In genomic region chr11:98741622-98742396, GRCm38 (mm10) we compare ENCODE assay signal across 8 mouse cellular contexts. TPM values are rescaled to one million over a fixed set of nuclear protein-coding genes. Genes with fewer than 3 reads are reported as not detected.
DNase-seq lines count a peak whose midpoint lies in the region; ATAC-seq and TF ChIP-seq lines count a peak whose summit lies in the region.

No protein-coding gene starts in this region.

- H3K36me3 ChIP-seq in limb, embryonic 13.5 days, result no peaks in the 10 kb centered on the region
- H3K36me3 ChIP-seq in midbrain, embryonic 13.5 days, result no peaks in the 10 kb centered on the region
- no peaks in the 10 kb centered on the region for H3K36me3 ChIP-seq in splenic B cell, adult 2 months (ENCODE audit: control insufficient read depth, insufficient read depth, low read length, poor library complexity, severe bottlenecking)

- no peaks in the 10 kb centered on the region for H3K9me3 ChIP-seq in limb, embryonic 13.5 days
- no peaks in the 10 kb centered on the region for H3K9me3 ChIP-seq in midbrain, embryonic 13.5 days

- DNase-seq in left cerebral cortex, adult 18-20 months (ENCODE audit: low spot score in 2 of 2), result peak; percentile 70 to 87
- no peak for DNase-seq in left cerebral cortex, adult 9 months (ENCODE audit: low spot score in 2 of 2)
- DNase-seq in cerebellum, postnatal 10 days, result peak; percentile 93 to 95
- DNase-seq in gastrocnemius, adult 2 months, result peak; percentile 94
- peak; percentile 79 for DNase-seq in induced T-regulatory cell, adult 2 months (ENCODE audit: low read depth)
- DNase-seq in splenic B cell, adult 2 months (ENCODE audit: low read depth, low spot score), result peak; percentile 79

- intact Hi-C loops in gastrocnemius, adult 2 months (cut with DNase I), result loop anchor here (1.0 kb wide), 1 partner anchor 44 kb away; no protein-coding TSS in a partner anchor

- H3K4me1 ChIP-seq in limb, embryonic 13.5 days, result peaks cover 60% of the 10 kb centered on the region
- H3K4me1 ChIP-seq in midbrain, embryonic 13.5 days (replicated peaks), result peaks cover 74% of the 10 kb centered on the region

- peak overlapping the region; percentile 96 for H3K9ac ChIP-seq in limb, embryonic 13.5 days
- H3K9ac ChIP-seq in midbrain, embryonic 13.5 days (replicated peaks), result peak overlapping the region; percentile 99

- peak; percentile 72 for TF ChIP-seq CTCF in gastrocnemius, adult 2 months (IDR thresholded peaks at IDR 0.05)

- peak overlapping the region; percentile 77 for H3K4me3 ChIP-seq in gastrocnemius, adult 2 months
- H3K4me3 ChIP-seq in limb, embryonic 13.5 days, result peak overlapping the region; percentile 92
- peak overlapping the region; percentile 84 for H3K4me3 ChIP-seq in midbrain, embryonic 13.5 days (replicated peaks)

- peak; percentile 82 for ATAC-seq in limb, embryonic 13.5 days (ENCODE audit: low FRiP score, low read depth)
- ATAC-seq in midbrain, embryonic 13.5 days, result peak; percentile 71

- H3K4me2 ChIP-seq in limb, embryonic 13.5 days (replicated peaks), result peak overlapping the region; percentile 86
- peak overlapping the region; percentile 85 for H3K4me2 ChIP-seq in midbrain, embryonic 13.5 days (replicated peaks)

- H3K27ac ChIP-seq in gastrocnemius, adult 2 months, result peak overlapping the region; percentile 100
- H3K27ac ChIP-seq in limb, embryonic 13.5 days, result peak overlapping the region; percentile 84
- peak overlapping the region; percentile 99 for H3K27ac ChIP-seq in midbrain, embryonic 13.5 days

- under 1% methylated on average over 62 of the region's 86 CpGs for WGBS in limb, embryonic 13.5 days
- under 1% methylated on average over 53 of the region's 86 CpGs for WGBS in midbrain, embryonic 13.5 days

- no peaks in the 10 kb centered on the region for H3K27me3 ChIP-seq in limb, embryonic 13.5 days
- H3K27me3 ChIP-seq in midbrain, embryonic 13.5 days, result no peaks in the 10 kb centered on the region
- no peaks in the 10 kb centered on the region for H3K27me3 ChIP-seq in splenic B cell, adult 2 months (ENCODE audit: control insufficient read depth, insufficient read depth, low read length, poor library complexity, severe bottlenecking)

RNA-seq across cellular contexts. Expression of gene Thra, which starts 1.4 kb away (rescaled TPM):
- 100 to 1,000 TPM; 708 to 832 TPM for total RNA-seq in left cerebral cortex, adult 18-20 months (2021)
- total RNA-seq in gastrocnemius, adult 2 months (2021), result 10 to 100 TPM; 78.8 to 96.8 TPM
- 34.1 and 34.3 TPM in 2 replicates for polyA plus RNA-seq in limb, embryonic 13.5 days (2015; fragmentation: Nextera tagmentation; extraction: Ambion mirVana)
- polyA plus RNA-seq in midbrain, embryonic 13.5 days (2015; fragmentation: Nextera tagmentation; extraction: Ambion mirVana), result 99.6 and 106 TPM in 2 replicates

RNA-seq across cellular contexts. Expression of gene Med24, which starts 12.6 kb away (rescaled TPM):
- total RNA-seq in left cerebral cortex, adult 18-20 months (2021), result 100 to 1,000 TPM; 108 to 127 TPM
- 10 to 100 TPM; 52.0 to 58.4 TPM for total RNA-seq in gastrocnemius, adult 2 months (2021)
- 56.0 and 61.0 TPM in 2 replicates for polyA plus RNA-seq in limb, embryonic 13.5 days (2015; fragmentation: Nextera tagmentation; extraction: Ambion mirVana)
- 83.5 and 90.3 TPM in 2 replicates for polyA plus RNA-seq in midbrain, embryonic 13.5 days (2015; fragmentation: Nextera tagmentation; extraction: Ambion mirVana)

RNA-seq across cellular contexts. Expression of gene Nr1d1, which starts 33.3 kb away (rescaled TPM):
- total RNA-seq in left cerebral cortex, adult 18-20 months (2021), result 100 to 1,000 TPM in 1 of 2 experiments, 10 to 100 TPM in 1; 87.2 to 122 TPM
- 100 to 1,000 TPM in 1 of 2 experiments, 10 to 100 TPM in 1; 56.3 to 152 TPM for total RNA-seq in gastrocnemius, adult 2 months (2021)
- polyA plus RNA-seq in limb, embryonic 13.5 days (2015; fragmentation: Nextera tagmentation; extraction: Ambion mirVana), result 0.93 and 1.1 TPM in 2 replicates
- 1.2 and 1.9 TPM in 2 replicates for polyA plus RNA-seq in midbrain, embryonic 13.5 days (2015; fragmentation: Nextera tagmentation; extraction: Ambion mirVana)

RNA-seq across cellular contexts. Expression of gene Csf3, which starts 40.7 kb away (rescaled TPM):
- total RNA-seq in left cerebral cortex, adult 18-20 months (2021), result not detected
- not detected for total RNA-seq in gastrocnemius, adult 2 months (2021)
- polyA plus RNA-seq in limb, embryonic 13.5 days (2015; fragmentation: Nextera tagmentation; extraction: Ambion mirVana), result not detected in 2 replicates
- polyA plus RNA-seq in midbrain, embryonic 13.5 days (2015; fragmentation: Nextera tagmentation; extraction: Ambion mirVana), result not detected in 2 replicates

RNA-seq across cellular contexts. Expression of gene Msl1, which starts 53.5 kb away (rescaled TPM):
- 100 to 1,000 TPM; 182 to 185 TPM for total RNA-seq in left cerebral cortex, adult 18-20 months (2021)
- 10 to 100 TPM; 51.8 to 69.4 TPM for total RNA-seq in gastrocnemius, adult 2 months (2021)
- polyA plus RNA-seq in limb, embryonic 13.5 days (2015; fragmentation: Nextera tagmentation; extraction: Ambion mirVana), result 28.9 and 29.2 TPM in 2 replicates
- 34.2 and 34.5 TPM in 2 replicates for polyA plus RNA-seq in midbrain, embryonic 13.5 days (2015; fragmentation: Nextera tagmentation; extraction: Ambion mirVana)

Comparison
In these comparisons a context has a peak if more than half of its experiments do, and no peak if none do; other contexts are left out.
1. DNase-seq: peak in left cerebral cortex, adult 18-20 months (2 of 2), cerebellum, postnatal 10 days (2 of 2), gastrocnemius, adult 2 months (single experiment), induced T-regulatory cell, adult 2 months (single experiment) and splenic B cell, adult 2 months (single experiment); none in left cerebral cortex, adult 9 months (0 of 2).
2. RNA of gene Thra, which starts 1.4 kb away (total RNA-seq): 708 to 832 TPM in left cerebral cortex, adult 18-20 months; 78.8 to 96.8 TPM in gastrocnemius, adult 2 months; every median in the first group is over 4 times any median in the second.
3. Peak in every context shown above with its lines, with median percentiles within 50 percentile points of each other: H3K27ac ChIP-seq and H3K4me3 ChIP-seq.